Mouse (Mus musculus): ENCODE measurements around the gene Dtnb.

Gene Dtnb

DNA sequence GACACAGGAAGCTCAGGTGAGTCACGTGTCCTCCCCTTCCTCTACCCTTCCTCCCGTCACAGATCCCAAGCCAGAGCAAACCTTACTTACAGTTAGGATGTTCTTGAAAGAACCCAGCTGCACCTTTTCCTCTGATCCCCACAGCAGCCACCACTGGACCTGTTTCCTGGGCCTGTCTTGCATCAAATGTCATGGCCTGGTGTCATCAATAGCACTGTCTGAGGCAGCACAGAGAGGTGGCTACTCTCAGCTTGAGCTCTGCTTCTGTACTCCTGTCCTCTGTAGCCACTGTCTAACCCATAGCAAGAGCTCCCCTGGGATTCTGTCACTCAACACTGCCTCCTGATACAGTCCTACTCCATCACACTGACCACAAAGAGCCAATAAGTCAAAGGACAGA is 207.5 kb downstream of the Dtnb start:
- no peak for DNase-seq

- DNase-seq, result no peak
Measured at GRCm38 (mm10) chr12:3780405-3780891, 208.3 kb downstream of the Dtnb start.

- DNase-seq, result no peak
Measured at GRCm38 (mm10) chr12:3780931-3781471, 208.8 kb downstream of the Dtnb start.

GRCm38 (mm10) chr12:3781482-3781881 is 209.3 kb downstream of the Dtnb start:
- DNase-seq, result peak; percentile 73 to 83

- DNase-seq, result no peak
Measured at GRCm38 (mm10) chr12:3783196-3783825, 211.1 kb downstream of the Dtnb start.

DNA sequence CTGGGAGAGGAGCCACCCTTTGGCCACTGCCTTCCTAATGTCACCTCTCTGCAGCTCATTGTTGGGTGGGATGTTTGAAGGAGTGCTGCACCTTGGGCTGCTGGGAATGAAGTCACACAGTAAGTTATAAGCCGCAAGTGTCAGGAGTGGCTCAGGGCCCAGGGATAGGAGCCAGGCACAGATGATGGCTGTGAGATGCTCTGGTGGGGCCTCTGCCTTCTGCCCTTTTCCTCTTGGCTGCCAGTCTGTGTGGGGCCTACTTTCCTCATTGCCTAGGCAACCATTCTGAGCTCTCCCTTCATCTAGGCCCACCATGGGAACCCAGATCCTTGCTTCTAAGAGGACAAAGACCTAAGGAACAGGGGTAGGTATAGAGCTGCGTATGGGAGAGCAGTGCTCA is 212.1 kb downstream of the Dtnb start:
- DNase-seq, result no peak

DNA sequence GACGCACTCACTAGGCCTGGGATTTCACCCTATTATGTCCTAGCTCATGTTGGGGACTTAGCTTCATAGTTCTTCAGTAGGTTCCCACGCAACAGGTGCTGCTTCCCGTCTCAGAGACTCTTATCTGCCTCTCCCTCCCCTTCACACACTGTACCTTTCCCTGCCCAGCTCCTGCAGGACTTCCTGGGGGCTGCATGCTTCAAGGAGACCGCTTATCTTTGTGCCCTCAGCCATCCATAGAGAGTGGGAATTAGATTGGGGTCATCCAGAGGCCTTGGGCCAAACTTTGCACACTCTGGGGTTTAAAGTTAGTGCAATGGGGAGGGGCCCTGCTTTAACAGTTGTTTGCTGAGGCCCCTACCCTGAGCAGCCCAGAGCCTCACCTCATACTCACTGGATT is 212.5 kb downstream of the Dtnb start:
- DNase-seq, result no peak

DNA sequence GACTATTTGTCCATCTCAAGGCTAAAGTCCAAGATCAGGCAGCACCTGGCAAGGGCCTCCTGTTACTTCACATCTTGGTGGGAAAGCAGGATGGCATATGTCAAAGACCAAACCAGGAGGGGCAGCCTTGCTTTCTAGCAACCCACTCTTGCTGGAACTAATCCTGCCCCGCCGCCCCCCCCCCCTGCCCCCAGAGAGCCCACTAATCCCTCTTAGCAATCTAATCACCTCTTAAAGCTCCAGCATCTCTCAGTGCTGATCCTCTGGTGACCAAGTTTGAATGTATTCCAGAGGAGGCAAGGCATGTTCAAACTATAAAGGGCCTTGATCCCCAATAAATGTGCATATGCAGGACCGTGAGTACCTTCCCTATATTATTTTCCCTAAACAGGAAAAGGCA is 214.9 kb downstream of the Dtnb start:
- no peak for DNase-seq

DNA sequence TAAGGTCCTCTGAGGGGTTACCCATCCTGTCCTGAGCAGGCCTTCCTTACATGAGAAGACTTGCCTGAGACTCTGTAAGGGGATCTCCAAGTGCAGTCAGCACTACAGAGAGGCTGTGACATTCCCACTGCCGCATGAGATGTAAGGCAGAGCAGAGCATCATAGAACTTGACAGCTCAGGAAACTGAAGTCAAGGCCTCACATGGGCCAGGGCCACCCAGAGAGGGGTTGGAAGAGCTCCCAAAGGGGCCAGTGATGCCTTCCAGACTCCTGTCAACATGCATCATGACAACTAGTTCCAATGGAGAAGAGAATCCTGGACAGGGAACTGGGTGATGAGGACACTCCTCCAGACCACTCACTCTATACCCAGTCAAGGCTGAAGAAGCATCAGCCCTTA is 215.4 kb downstream of the Dtnb start:
- no peak for DNase-seq

GRCm38 (mm10) chr12:3788421-3789051 is 216.4 kb downstream of the Dtnb start:
- no peak for DNase-seq

- no peak for DNase-seq
Measured at GRCm38 (mm10) chr12:3789626-3790185, 217.5 kb downstream of the Dtnb start.

GRCm38 (mm10) chr12:3791257-3791656 is 219.1 kb downstream of the Dtnb start:
- peak in 1 of 2 experiments; percentile 44 for DNase-seq

DNA sequence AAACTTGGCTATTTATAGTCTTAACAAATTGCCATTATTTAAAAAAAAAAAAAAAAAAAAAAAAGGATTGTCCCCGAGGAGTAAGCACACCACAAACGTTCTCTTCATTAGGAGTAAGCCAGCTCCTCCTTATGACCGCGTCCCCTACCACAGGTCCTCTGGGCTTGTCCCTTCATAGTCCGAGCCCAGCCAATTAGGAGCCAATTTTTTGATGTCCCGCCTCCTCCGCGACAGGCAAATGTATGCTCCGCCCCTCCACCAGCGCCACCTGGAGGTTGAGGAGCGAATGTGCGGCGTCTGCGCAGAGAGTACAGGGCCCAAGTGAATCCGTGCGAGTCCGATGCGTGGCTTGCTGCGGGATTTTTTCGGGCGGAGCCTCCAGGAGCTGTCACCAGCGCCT is 219.6 kb downstream of the Dtnb start:
- DNase-seq, result peak; percentile 98 to 99

GRCm38 (mm10) chr12:3792248-3792647 is 220.1 kb downstream of the Dtnb start:
- no peak for DNase-seq

GRCm38 (mm10) chr12:3795569-3795968 is 223.4 kb downstream of the Dtnb start:
- DNase-seq, result no peak

- DNase-seq, result no peak
Measured at GRCm38 (mm10) chr12:3799551-3799950, 227.4 kb downstream of the Dtnb start.

DNA sequence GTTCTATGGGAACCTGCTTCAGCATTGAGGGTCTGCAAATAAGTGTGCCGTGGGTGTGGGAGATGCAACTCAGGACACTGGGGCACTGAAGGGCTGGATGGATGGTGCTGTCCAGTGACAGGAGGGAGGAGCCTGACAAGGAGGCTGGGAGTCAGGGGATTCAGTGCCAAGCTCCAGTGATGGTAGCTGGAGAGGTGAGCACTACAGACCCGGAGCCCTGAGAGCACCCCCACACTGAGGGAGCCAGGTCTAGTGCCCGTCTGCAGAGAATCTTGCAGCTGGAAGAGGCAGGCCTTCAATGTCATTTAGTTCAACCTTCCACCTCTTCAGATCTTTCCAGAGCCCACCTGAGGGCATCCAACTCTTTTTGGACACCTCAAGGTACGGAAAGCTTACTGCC is 233.7 kb downstream of the Dtnb start, which contains the start of gene Dnmt3a:
TSS of gene Dnmt3a (plus strand) at position 156 of the 400 bp plus-strand sequence.
- peak in 1 of 2 experiments; percentile 54 for DNase-seq

GRCm38 (mm10) chr12:3806271-3806684 is 234.1 kb downstream of the Dtnb start:
- peak; percentile 75 to 84 for DNase-seq

GRCm38 (mm10) chr12:3806703-3807547 is 234.7 kb downstream of the Dtnb start:
- peak; percentile 88 to 89 for DNase-seq

GRCm38 (mm10) chr12:3807548-3808395 is 235.6 kb downstream of the Dtnb start:
- peak; percentile 55 to 76 for DNase-seq

DNA sequence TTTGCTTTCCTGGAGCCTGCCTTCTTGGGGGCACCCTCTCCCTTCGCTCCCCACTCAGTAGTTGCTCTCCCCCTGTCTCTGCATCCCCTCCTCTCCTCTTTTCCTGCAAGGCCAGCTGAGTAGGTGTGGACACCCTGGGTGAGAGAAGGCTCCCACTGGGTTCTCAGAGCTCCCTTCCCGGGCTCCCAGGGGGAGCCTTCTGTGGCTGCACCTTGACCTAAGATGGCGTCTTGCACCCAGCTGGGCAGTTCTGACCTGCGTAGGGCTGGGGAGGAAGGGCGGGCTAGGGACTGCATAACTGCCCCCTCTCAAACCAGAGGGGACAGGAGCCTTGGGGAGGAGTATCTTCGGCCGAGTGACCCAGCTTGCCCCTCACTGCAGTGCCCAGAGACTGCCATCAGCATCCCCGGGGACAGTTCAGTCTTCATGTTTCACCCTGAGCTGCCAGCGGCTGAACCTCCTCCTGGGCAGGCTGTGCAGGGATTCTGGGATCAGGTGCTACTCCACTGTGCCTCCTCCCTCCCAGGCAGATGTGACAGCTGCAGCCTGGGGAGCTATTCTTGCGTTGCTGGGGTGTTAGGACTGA is 236.3 kb downstream of the Dtnb start:
- no peak for DNase-seq
